Mouse (Mus musculus) hindbrain, embryonic 10.5 days (tissue): ENCODE measurements around the gene Ptp4a2. TPM values are rescaled to one million over a fixed set of nuclear protein-coding genes. Genes with fewer than 3 reads are reported as not detected.

ENCODE experiments used
- DNase-seq: peaks from one replicate; pipeline ENCODE4 v3.0.0-alpha.2; 2017; ENCODE audit warnings: low spot score
- H3K27ac ChIP-seq: fragments of 300-500 bp; sonication (generic); 2 replicates; pipeline ENCODE4 v1.5.1; 2016; ENCODE audit warnings: mild to moderate bottlenecking, moderate library complexity
- H3K27me3 ChIP-seq: fragments of 300-500 bp; sonication (generic); 2 replicates; pipeline ENCODE4 v1.6.1; 2016; ENCODE audit warnings: mild to moderate bottlenecking; ENCODE audit not compliant: poor library complexity, insufficient read depth, severe bottlenecking
- H3K36me3 ChIP-seq: fragments of 300-500 bp; sonication (generic); 2 replicates; pipeline ENCODE4 v1.6.1; 2016; ENCODE audit warnings: mild to moderate bottlenecking, moderate library complexity
- H3K4me1 ChIP-seq: fragments of 300-500 bp; sonication (generic); replicated peaks from 2 replicates; pipeline ENCODE4 v1.6.1; 2016; ENCODE audit warnings: mild to moderate bottlenecking
- H3K4me3 ChIP-seq: fragments of 300-500 bp; sonication (generic); 2 replicates; pipeline ENCODE4 v1.5.1; 2016; ENCODE audit warnings: mild to moderate bottlenecking, moderate library complexity
- H3K9me3 ChIP-seq: fragments of 300-500 bp; sonication (generic); 2 replicates; pipeline ENCODE4 v1.6.1; 2016; ENCODE audit warnings: mild to moderate bottlenecking, moderate library complexity
- WGBS: fragments of 180-500 bp; shearing (Covaris S2); methylation state at CpG from one replicate; pipeline ENCODE4 v1.1.7; 2016; 5-methylcytosine and 5-hydroxymethylcytosine counted together
- polyA plus RNA-seq: library from polyadenylated mRNA; unstranded; fragments of >200 nt; fragmentation: Nextera tagmentation; extraction: Ambion mirVana; gene quantifications from 2 replicates; pipeline ENCODE4 v1.2.1, GENCODE M21; 2016

Gene Ptp4a2
- polyA plus RNA-seq, 1 experiment from 2014 or later: 230 TPM

GRCm38 (mm10) chr4:129830343-129830944 lies 19.4 kb downstream of the Ptp4a2 start:
- WGBS: 94% methylated on average over 8 of the region's 8 CpGs
- H3K36me3 ChIP-seq: peaks cover 16% of the 10 kb centered on the region; the same call in 1 of the 2 replicates
- no peak overlapping the region for H3K4me3 ChIP-seq
- H3K9me3 ChIP-seq: no peaks in the 10 kb centered on the region
- DNase-seq: no peak
- no peak overlapping the region for H3K27ac ChIP-seq
- no peaks in the 10 kb centered on the region for H3K27me3 ChIP-seq
- no peaks in the 10 kb centered on the region for H3K4me1 ChIP-seq

- WGBS: 86% methylated on average over 6 of the region's 6 CpGs
- Histone ChIP-seq H3K27me3 (no peaks in the 10 kb centered on the region), H3K9me3 (peaks cover 3% of the 10 kb centered on the region; the same call in 1 of the 2 replicates), H3K27ac (no peak overlapping the region), H3K4me1 (no peaks in the 10 kb centered on the region), H3K4me3 (no peak overlapping the region), H3K36me3 (peaks cover 9% of the 10 kb centered on the region)
- no peak for DNase-seq
Measured at GRCm38 (mm10) chr4:129834581-129834980, 23.6 kb downstream of the Ptp4a2 start.

GRCm38 (mm10) chr4:129835296-129835695 lies 24.3 kb downstream of the Ptp4a2 start:
- H3K36me3 ChIP-seq: peaks cover 16% of the 10 kb centered on the region
- 92% methylated on average over 7 of the region's 7 CpGs for WGBS
- H3K27ac ChIP-seq: no peak overlapping the region

GRCm38 (mm10) chr4:129839866-129840555 lies 29.0 kb downstream of the Ptp4a2 start:
- DNase-seq: no peak
- no peaks in the 10 kb centered on the region for H3K27me3 ChIP-seq
- peaks cover 3% of the 10 kb centered on the region; the same call in 1 of the 2 replicates for H3K9me3 ChIP-seq
- no peak overlapping the region for H3K27ac ChIP-seq
- peaks cover 64% of the 10 kb centered on the region for H3K36me3 ChIP-seq
- no peaks in the 10 kb centered on the region for H3K4me1 ChIP-seq
- H3K4me3 ChIP-seq: no peak overlapping the region
- 93% methylated on average over 7 of the region's 7 CpGs for WGBS

More at GRCm38 (mm10) chr4:129835296-129835695, 24.3 kb downstream of the Ptp4a2 start:
- no peaks in the 10 kb centered on the region for H3K4me1 ChIP-seq
- H3K9me3 ChIP-seq: peaks cover 3% of the 10 kb centered on the region; the same call in 1 of the 2 replicates
- no peak overlapping the region for H3K4me3 ChIP-seq
- DNase-seq: no peak
- no peaks in the 10 kb centered on the region for H3K27me3 ChIP-seq

- Histone ChIP-seq H3K4me3 (no peak overlapping the region), H3K36me3 (peaks cover 99% of the 10 kb centered on the region), H3K27me3 (no peaks in the 10 kb centered on the region), H3K4me1 (no peaks in the 10 kb centered on the region), H3K9me3 (no peaks in the 10 kb centered on the region), H3K27ac (no peak overlapping the region)
- WGBS: 90% methylated on average over 9 of the region's 9 CpGs
- DNase-seq: no peak
Measured at GRCm38 (mm10) chr4:129846823-129847222, 35.8 kb downstream of the Ptp4a2 start.

GRCm38 (mm10) chr4:129850491-129850890 lies 39.5 kb downstream of the Ptp4a2 start:
- DNase-seq: no peak
- H3K27me3 ChIP-seq: no peaks in the 10 kb centered on the region
- peaks cover 76% of the 10 kb centered on the region for H3K36me3 ChIP-seq
- no peak overlapping the region for H3K4me3 ChIP-seq
- H3K27ac ChIP-seq: no peak overlapping the region
- WGBS: 69% methylated on average over 2 of the region's 2 CpGs
- no peaks in the 10 kb centered on the region for H3K9me3 ChIP-seq
- 0 out of 2 replicates have a peak, but pooled peaks cover 6% of the 10 kb centered on the region for H3K4me1 ChIP-seq

GRCm38 (mm10) chr4:129851861-129852260 lies 40.8 kb downstream of the Ptp4a2 start:
- 0 out of 2 replicates have a peak, but pooled peaks cover 6% of the 10 kb centered on the region for H3K4me1 ChIP-seq
- H3K9me3 ChIP-seq: no peaks in the 10 kb centered on the region
- no peaks in the 10 kb centered on the region for H3K27me3 ChIP-seq
- WGBS: 83% methylated on average over 3 of the region's 3 CpGs
- H3K27ac ChIP-seq: no peak overlapping the region
- H3K4me3 ChIP-seq: no peak overlapping the region
- no peak for DNase-seq
- H3K36me3 ChIP-seq: peaks cover 63% of the 10 kb centered on the region

- no peaks in the 10 kb centered on the region for H3K27me3 ChIP-seq
- WGBS: 72% methylated on average over 2 of the region's 2 CpGs
- DNase-seq: no peak
Measured at GRCm38 (mm10) chr4:129853053-129853452, 42.0 kb downstream of the Ptp4a2 start.

GRCm38 (mm10) chr4:129853996-129854395 lies 43.0 kb downstream of the Ptp4a2 start:
- Histone ChIP-seq H3K36me3 (peaks cover 43% of the 10 kb centered on the region), H3K9me3 (no peaks in the 10 kb centered on the region), H3K4me1 (0 out of 2 replicates have a peak, but pooled peaks cover 6% of the 10 kb centered on the region), H3K27me3 (no peaks in the 10 kb centered on the region), H3K4me3 (no peak overlapping the region), H3K27ac (no peak overlapping the region)
- no peak for DNase-seq
- WGBS: 96% methylated on average over 3 of the region's 3 CpGs

More at GRCm38 (mm10) chr4:129853053-129853452, 42.0 kb downstream of the Ptp4a2 start:
- H3K36me3 ChIP-seq: peaks cover 52% of the 10 kb centered on the region
- H3K9me3 ChIP-seq: no peaks in the 10 kb centered on the region
- 0 out of 2 replicates have a peak, but pooled peaks cover 6% of the 10 kb centered on the region for H3K4me1 ChIP-seq
- no peak overlapping the region for H3K4me3 ChIP-seq
- no peak overlapping the region for H3K27ac ChIP-seq

GRCm38 (mm10) chr4:129854615-129855014 lies 43.6 kb downstream of the Ptp4a2 start:
- Histone ChIP-seq H3K36me3 (peaks cover 37% of the 10 kb centered on the region), H3K4me3 (no peak overlapping the region), H3K27ac (no peak overlapping the region), H3K9me3 (no peaks in the 10 kb centered on the region), H3K4me1 (0 out of 2 replicates have a peak, but pooled peaks cover 6% of the 10 kb centered on the region), H3K27me3 (no peaks in the 10 kb centered on the region)
- no peak for DNase-seq
- WGBS: 86% methylated on average over 3 of the region's 3 CpGs

- no peak overlapping the region for H3K4me3 ChIP-seq
- DNase-seq: no peak
Measured at GRCm38 (mm10) chr4:129855051-129855970, 44.3 kb downstream of the Ptp4a2 start.

GRCm38 (mm10) chr4:129860456-129860855 lies 49.4 kb downstream of the Ptp4a2 start:
- Histone ChIP-seq H3K9me3 (no peaks in the 10 kb centered on the region), H3K4me1 (no peaks in the 10 kb centered on the region), H3K27me3 (no peaks in the 10 kb centered on the region), H3K36me3 (no peaks in the 10 kb centered on the region), H3K4me3 (no peak overlapping the region), H3K27ac (no peak overlapping the region)
- 94% methylated on average over 9 of the region's 9 CpGs for WGBS
- DNase-seq: no peak

More at GRCm38 (mm10) chr4:129855051-129855970, 44.3 kb downstream of the Ptp4a2 start:
- Histone ChIP-seq H3K36me3 (peaks cover 30% of the 10 kb centered on the region), H3K4me1 (0 out of 2 replicates have a peak, but pooled peaks cover 6% of the 10 kb centered on the region), H3K27me3 (no peaks in the 10 kb centered on the region), H3K27ac (peak overlapping the region; percentile 5; the same call in 1 of the 2 replicates), H3K9me3 (no peaks in the 10 kb centered on the region)
- WGBS: 85% methylated on average over 16 of the region's 16 CpGs
